Mouse (Mus musculus): Measurements from ENCODE around the gene 1700025F22Rik.
A peak's percentile ranks its signal among the peaks of the same experiment; 100 is the strongest.
"Not testable (repeated sequence)": the region's sequence is repeated elsewhere in the genome, so short reads cannot be mapped to it uniquely, and the experiment has no call there.

The 1700025F22Rik gene

GRCm38 (mm10) chr19:11165172-11165571 is at the start of gene 1700025F22Rik:
Gene 1700025F22Rik, minus strand, starts transcription at chr19:11165320.
- no peak for DNase-seq (ENCODE audit: low spot score)

GRCm38 (mm10) chr19:11196546-11196945 is 31.4 kb upstream of the 1700025F22Rik start, which contains the start of gene Ms4a13:
Gene Ms4a13, minus strand, starts transcription at chr19:11196737.
- no peak for DNase-seq (ENCODE audit: low spot score)

GRCm38 (mm10) chr19:11192552-11192951 is 27.4 kb upstream of the 1700025F22Rik start:
- no peak for DNase-seq (ENCODE audit: low spot score)

DNA sequence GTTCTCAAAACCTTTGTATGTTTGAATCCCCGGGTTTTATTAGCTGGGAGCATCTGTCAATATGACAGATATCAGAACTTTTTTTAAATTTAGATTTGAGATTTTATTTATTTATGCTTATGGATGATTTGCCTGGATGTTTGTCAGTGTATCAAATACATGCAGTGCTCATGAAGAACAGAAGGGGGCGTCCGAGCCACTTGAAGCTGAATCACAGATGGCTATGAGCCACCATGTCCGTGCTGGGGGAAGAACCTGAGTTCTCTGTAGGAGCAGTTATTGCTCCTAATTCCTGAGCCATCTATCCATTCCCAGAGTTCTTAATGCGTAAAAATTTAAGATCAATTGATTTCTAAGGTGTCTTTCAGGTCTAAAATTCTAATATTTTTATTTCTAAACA is 19.0 kb upstream of the 1700025F22Rik start:
- peak; percentile 9 for DNase-seq (ENCODE audit: low spot score)

GRCm38 (mm10) chr19:11177464-11177863 is 12.3 kb upstream of the 1700025F22Rik start:
- DNase-seq (ENCODE audit: low spot score) = no peak

- not testable (repeated sequence) for DNase-seq (ENCODE audit: low spot score)
Measured at GRCm38 (mm10) chr19:11157890-11158289, 7.2 kb downstream of the 1700025F22Rik start.

- DNase-seq (ENCODE audit: low spot score) = no peak
Measured at GRCm38 (mm10) chr19:11135336-11135735, 29.8 kb downstream of the 1700025F22Rik start.

GRCm38 (mm10) chr19:11134852-11135251 is 30.3 kb downstream of the 1700025F22Rik start:
- DNase-seq (ENCODE audit: low spot score) = no peak

- DNase-seq (ENCODE audit: low spot score) = not testable (repeated sequence)
Measured at GRCm38 (mm10) chr19:11130776-11131175, 34.3 kb downstream of the 1700025F22Rik start, which contains the start of gene 1700017D01Rik. Gene 1700017D01Rik, minus strand, starts transcription at chr19:11130876.

GRCm38 (mm10) chr19:11129702-11130101 is 35.4 kb downstream of the 1700025F22Rik start:
- no peak for DNase-seq (ENCODE audit: low spot score)

GRCm38 (mm10) chr19:11121016-11121420 is 44.1 kb downstream of the 1700025F22Rik start:
- not testable (repeated sequence) for DNase-seq (ENCODE audit: low spot score)

DNA sequence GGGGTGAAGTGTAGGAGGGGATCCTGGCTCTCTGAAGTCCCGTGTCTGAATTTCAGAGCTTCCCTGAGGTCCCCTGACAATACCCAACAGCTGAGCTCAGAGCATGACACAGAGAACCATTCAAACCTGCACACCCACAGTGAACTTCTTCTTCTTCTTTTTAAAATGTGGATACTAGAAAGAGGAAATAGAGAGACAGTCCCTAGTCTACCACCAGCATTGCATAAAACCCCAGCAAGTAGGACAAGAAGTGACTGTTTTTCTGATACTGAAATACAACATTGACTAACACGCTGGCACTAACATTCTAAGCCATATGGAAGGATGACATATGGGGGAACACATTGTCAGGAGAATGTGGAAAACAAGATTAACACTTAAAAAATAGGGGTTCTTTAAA is 45.8 kb downstream of the 1700025F22Rik start:
- DNase-seq (ENCODE audit: low spot score) = no peak

DNA sequence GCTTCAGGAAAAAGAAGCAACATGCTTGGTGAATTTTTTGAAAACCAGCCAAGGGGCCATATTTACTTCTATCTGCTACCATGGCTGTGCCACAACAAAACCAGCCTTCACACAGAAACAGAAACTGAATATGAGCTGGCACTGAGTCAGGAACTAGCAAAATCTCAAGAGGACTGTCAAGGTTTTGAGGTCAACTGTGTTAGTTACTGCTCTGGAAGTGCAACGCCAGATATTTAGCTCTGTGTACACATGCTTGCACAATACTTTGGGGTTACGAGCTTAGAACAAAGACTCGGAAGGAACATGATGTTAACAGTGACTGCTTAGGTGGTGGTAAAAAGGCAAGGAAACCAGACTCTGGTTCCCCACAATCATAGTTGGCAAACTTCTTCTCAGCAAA is 57.4 kb downstream of the 1700025F22Rik start:
- peak; percentile 18 for DNase-seq (ENCODE audit: low spot score)

DNA sequence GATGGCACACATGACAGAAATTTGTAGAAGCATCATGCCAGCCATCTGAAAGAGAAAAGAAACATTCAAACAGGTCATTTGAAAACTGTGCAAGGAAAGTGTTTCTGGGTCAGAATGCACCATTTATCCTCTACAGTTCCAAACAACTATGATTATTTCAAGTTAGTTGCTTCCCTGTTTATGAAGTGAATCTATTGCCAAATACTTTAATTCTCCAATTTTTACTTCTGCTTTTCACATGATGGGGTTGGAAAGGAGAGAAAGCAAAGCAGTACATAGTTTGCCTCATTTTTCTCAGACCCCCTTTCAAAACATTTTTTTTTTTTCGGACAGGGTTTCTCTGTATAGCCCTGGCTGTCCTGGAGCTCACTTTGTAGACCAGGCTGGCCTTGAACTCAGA is 63.2 kb downstream of the 1700025F22Rik start:
- no peak for DNase-seq (ENCODE audit: low spot score)

DNA sequence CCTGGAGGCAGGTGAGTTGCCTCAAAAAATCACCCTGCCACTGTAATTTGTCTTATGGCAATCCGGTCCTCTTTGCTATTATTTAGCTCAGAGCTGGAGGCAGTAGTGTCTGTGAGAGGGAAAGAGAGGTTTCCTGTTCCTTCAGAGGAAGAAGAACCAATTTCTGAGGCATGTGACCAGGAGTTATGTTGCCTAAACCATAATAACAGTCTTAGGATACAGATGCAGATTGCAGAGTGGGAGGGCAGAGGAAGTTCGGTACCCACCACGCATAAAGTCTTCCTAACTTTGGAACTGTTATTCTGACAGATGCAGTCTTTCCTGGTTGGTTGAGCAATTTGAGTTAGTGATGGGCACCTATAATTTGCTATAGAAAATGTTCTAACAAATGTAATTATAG is 66.7 kb downstream of the 1700025F22Rik start:
- DNase-seq (ENCODE audit: low spot score) = no peak

- DNase-seq (ENCODE audit: low spot score) = not testable (repeated sequence)
Measured at GRCm38 (mm10) chr19:11092131-11092530, 73.0 kb downstream of the 1700025F22Rik start.

All from ovary, postnatal 14 days (tissue).